Mouse (Mus musculus): ENCODE measurements around the gene Sys1. TPM values are rescaled to one million over a fixed set of nuclear protein-coding genes. Genes with fewer than 3 reads are reported as not detected.

Gene Sys1
- polyA plus RNA-seq, 1 experiment from 2014 or later = 52.5 TPM

GRCm38 (mm10) chr2:164497691-164498268 lies 41.0 kb downstream of the Sys1 start:
- H3K9me3 ChIP-seq = no peaks in the 10 kb centered on the region
- no peak for DNase-seq (ENCODE audit: low spot score)
- 6% methylated on average over 21 of the region's 21 CpGs for WGBS
- peak overlapping the region; percentile 85 for H3K27ac ChIP-seq
- H3K27me3 ChIP-seq (ENCODE audit: insufficient read depth, poor library complexity, severe bottlenecking) = no peaks in the 10 kb centered on the region
- peaks cover 34% of the 10 kb centered on the region for H3K36me3 ChIP-seq
- peak overlapping the region; percentile 95 for H3K4me3 ChIP-seq
- peaks cover 27% of the 10 kb centered on the region for H3K4me1 ChIP-seq

DNA sequence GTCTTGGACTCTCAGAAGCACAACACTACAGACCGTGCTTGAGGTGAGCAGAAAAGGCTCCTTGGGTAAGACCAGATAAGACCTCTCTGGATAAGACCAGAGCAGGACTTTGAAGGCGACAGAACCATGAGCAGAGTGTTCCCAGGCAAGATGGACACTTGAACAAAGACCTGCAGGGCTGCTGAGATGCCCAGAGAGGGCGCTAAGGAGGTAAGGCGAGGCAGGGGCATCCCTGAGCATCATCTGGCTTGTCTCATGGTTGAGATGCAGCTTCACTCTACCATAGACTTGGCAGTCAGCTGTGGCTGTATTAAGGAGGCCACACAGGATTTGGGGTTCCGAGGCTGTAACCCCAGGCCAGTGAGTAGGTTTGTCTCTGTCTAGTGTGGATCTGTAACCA lies 42.6 kb downstream of the Sys1 start:
- H3K27ac ChIP-seq = no peak overlapping the region
- peaks cover 18% of the 10 kb centered on the region for H3K4me1 ChIP-seq
- no peak for DNase-seq (ENCODE audit: low spot score)
- H3K27me3 ChIP-seq (ENCODE audit: insufficient read depth, poor library complexity, severe bottlenecking) = no peaks in the 10 kb centered on the region
- 72% methylated on average over 5 of the region's 5 CpGs for WGBS
- peaks cover 2% of the 10 kb centered on the region; the same call in 1 of the 2 replicates for H3K9me3 ChIP-seq
- no peak overlapping the region for H3K4me3 ChIP-seq
- H3K36me3 ChIP-seq = peaks cover 50% of the 10 kb centered on the region

GRCm38 (mm10) chr2:164500511-164500910 lies 43.7 kb downstream of the Sys1 start:
- Histone ChIP-seq H3K4me1 (peaks cover 18% of the 10 kb centered on the region), H3K27ac (no peak overlapping the region), H3K27me3 (ENCODE audit: insufficient read depth, poor library complexity, severe bottlenecking) (no peaks in the 10 kb centered on the region), H3K9me3 (peaks cover 7% of the 10 kb centered on the region; the same call in 1 of the 2 replicates), H3K36me3 (peaks cover 62% of the 10 kb centered on the region), H3K4me3 (no peak overlapping the region)
- no peak for DNase-seq (ENCODE audit: low spot score)
- 92% methylated on average over 7 of the region's 7 CpGs for WGBS

GRCm38 (mm10) chr2:164504919-164505318 lies 48.2 kb downstream of the Sys1 start:
- Histone ChIP-seq H3K9me3 (peaks cover 7% of the 10 kb centered on the region; the same call in 1 of the 2 replicates), H3K27me3 (ENCODE audit: insufficient read depth, poor library complexity, severe bottlenecking) (no peaks in the 10 kb centered on the region), H3K4me3 (no peak overlapping the region), H3K36me3 (peaks cover 87% of the 10 kb centered on the region), H3K4me1 (no peaks in the 10 kb centered on the region), H3K27ac (no peak overlapping the region)
- DNase-seq (ENCODE audit: low spot score) = no peak
- 94% methylated on average over 3 of the region's 3 CpGs for WGBS

DNA sequence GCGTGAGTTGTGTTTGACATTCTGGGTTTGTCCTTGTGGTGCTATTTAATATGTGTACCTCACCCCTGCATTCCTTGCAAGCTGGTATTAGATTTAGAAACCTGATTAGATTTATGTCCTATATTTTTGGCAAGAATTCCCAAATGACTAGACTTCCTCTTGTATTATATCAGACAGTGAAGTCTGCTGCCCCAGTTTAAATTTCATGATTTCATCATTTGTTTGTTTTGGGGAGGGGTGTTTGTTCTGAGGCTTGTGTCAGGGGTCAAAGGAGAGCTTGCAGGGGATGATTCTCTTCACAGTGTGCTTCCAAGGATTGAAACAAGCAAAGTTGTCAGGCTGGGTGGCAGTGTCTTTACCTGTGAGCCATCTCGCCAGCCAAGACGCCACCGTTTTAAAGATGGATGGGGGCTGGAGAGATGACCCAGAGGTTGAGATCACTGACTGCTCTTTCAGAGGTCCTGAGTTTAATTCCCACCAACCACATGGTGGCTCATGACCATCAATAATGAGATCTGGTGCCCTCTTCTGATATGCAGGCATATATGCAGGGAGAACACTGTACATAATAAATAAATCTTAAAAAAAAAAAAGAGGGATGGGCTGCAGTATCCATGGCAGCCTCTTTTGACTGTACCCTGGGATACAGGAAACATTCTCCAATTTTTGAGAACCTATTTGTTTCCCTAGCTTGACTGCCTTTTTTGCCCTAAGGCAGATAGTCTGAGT lies 49.0 kb downstream of the Sys1 start:
- H3K4me3 ChIP-seq = no peak overlapping the region
- WGBS = 91% methylated on average over 4 of the region's 4 CpGs
- no peak overlapping the region for H3K27ac ChIP-seq
- H3K4me1 ChIP-seq = peaks cover 5% of the 10 kb centered on the region; the same call in 1 of the 2 replicates
- H3K27me3 ChIP-seq (ENCODE audit: insufficient read depth, poor library complexity, severe bottlenecking) = no peaks in the 10 kb centered on the region
- H3K36me3 ChIP-seq = peaks cover 78% of the 10 kb centered on the region
- no peak for DNase-seq (ENCODE audit: low spot score)
- peaks cover 7% of the 10 kb centered on the region; the same call in 1 of the 2 replicates for H3K9me3 ChIP-seq

- H3K4me1 ChIP-seq = peaks cover 13% of the 10 kb centered on the region; the same call in 1 of the 2 replicates
- DNase-seq (ENCODE audit: low spot score) = no peak
Measured at GRCm38 (mm10) chr2:164507811-164508210, 51.0 kb downstream of the Sys1 start.

DNA sequence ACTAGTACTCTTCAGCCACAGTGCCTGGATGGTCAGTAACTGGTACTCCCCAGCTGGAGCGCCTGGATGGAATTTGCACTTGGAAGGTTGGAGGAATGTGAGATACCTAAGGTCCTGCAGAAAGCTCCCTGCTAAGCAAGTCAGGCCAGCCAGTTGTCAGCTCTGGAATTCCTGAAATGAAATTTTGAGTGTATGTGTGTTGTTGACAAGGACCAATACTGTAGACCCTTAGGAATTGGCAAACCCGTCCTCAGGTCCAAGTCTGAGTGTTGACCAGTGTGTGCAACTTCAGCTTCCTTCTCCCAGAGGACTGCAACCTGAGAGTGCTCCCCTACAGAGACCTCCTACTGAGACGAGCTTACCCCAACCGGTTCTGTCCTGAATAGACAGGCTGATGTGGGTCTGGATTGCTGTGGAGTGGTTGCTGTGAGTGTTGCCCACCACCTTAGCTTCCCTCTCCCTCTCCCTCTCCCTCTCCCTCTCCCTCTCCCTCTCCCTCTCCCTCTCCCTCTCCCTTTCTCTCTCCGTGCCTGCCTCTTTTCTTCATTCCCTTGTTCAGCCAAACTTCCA lies 53.9 kb downstream of the Sys1 start:
- H3K27ac ChIP-seq = 0 out of 2 replicates have a peak overlapping the region, but pooled peaks have one; percentile 11
- no peak overlapping the region for H3K4me3 ChIP-seq
- H3K36me3 ChIP-seq = peaks cover 30% of the 10 kb centered on the region
- DNase-seq (ENCODE audit: low spot score) = no peak
- no peaks in the 10 kb centered on the region for H3K27me3 ChIP-seq (ENCODE audit: insufficient read depth, poor library complexity, severe bottlenecking)
- H3K9me3 ChIP-seq = no peaks in the 10 kb centered on the region
- peaks cover 13% of the 10 kb centered on the region; the same call in 1 of the 2 replicates for H3K4me1 ChIP-seq
- WGBS = 29% methylated on average over 5 of the region's 5 CpGs

More at GRCm38 (mm10) chr2:164507811-164508210, 51.0 kb downstream of the Sys1 start:
- Histone ChIP-seq H3K27me3 (ENCODE audit: insufficient read depth, poor library complexity, severe bottlenecking) (no peaks in the 10 kb centered on the region), H3K4me3 (no peak overlapping the region), H3K36me3 (peaks cover 59% of the 10 kb centered on the region), H3K27ac (no peak overlapping the region), H3K9me3 (peaks cover 7% of the 10 kb centered on the region; the same call in 1 of the 2 replicates)
- WGBS = 86% methylated on average over 19 of the region's 19 CpGs

DNA sequence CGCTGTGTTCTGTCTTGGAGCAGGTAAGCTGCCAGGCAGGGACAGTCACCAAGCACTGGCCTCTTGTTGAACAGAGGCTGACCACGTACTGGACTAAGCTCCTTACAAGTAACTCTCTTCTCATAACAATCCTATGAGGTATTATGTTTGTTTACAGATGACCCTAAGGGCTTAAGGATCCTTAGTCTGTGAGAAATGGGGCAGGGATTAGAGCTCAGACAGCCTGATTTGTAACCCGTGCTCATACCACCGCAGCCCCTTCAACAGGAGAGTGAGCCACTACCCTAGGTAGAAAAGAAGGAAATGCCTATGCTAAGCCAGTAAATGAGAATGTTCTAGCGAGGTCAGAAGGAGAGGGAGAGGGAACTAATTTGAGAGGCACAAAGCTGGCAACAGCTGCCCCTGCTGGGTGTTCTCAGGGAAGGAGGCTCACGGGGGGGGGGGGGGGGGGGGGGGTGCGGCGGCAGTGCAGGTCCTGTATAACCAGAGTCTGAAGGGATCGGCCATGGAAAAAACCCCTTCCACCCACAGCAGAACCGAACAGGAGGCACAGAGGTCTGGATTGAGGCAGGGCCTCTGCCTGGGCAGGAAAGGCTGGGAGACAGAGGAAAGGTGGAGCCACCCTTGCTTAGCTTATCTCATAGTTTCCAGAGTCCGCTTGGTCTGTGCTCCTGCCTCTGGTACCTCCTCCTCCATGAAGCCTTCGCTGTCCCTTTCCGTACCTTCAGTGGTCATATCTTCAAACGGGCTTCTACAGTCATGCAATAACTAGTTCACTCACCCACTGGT lies 55.6 kb downstream of the Sys1 start:
- 59% methylated on average over 11 of the region's 14 CpGs for WGBS

DNA sequence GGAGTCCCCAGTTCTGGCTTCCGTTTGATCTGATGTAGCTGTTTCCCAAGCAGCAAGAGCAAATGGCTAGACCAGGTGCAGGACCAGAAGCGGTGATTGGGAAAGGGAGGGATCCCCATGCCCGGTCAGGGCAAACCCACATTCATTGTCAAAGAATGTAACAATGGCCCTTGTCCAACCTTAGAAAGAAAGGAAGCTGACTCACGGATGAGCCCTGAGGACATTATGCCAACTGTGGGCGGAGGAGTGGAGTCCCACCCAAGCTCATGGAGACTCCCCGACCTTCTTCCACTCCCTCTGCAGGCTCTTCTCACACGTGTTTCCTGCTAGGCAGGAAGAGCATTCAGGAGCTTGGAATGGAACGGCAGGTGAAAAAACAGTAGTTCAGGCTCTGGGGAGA lies 56.6 kb downstream of the Sys1 start:
- H3K4me3 ChIP-seq = no peak overlapping the region
- H3K27ac ChIP-seq = no peak overlapping the region
- peaks cover 7% of the 10 kb centered on the region; the same call in 1 of the 2 replicates for H3K36me3 ChIP-seq
- no peak for DNase-seq (ENCODE audit: low spot score)
- H3K27me3 ChIP-seq (ENCODE audit: insufficient read depth, poor library complexity, severe bottlenecking) = no peaks in the 10 kb centered on the region
- no peaks in the 10 kb centered on the region for H3K9me3 ChIP-seq
- peaks cover 13% of the 10 kb centered on the region; the same call in 1 of the 2 replicates for H3K4me1 ChIP-seq
- WGBS = 67% methylated on average over 8 of the region's 8 CpGs

More for the DNA sequence above, 55.6 kb downstream of the Sys1 start:
- DNase-seq (ENCODE audit: low spot score) = no peak
- H3K27me3 ChIP-seq (ENCODE audit: insufficient read depth, poor library complexity, severe bottlenecking) = no peaks in the 10 kb centered on the region
- peaks cover 14% of the 10 kb centered on the region; the same call in 1 of the 2 replicates for H3K36me3 ChIP-seq
- H3K4me3 ChIP-seq = no peak overlapping the region
- H3K4me1 ChIP-seq = peaks cover 13% of the 10 kb centered on the region; the same call in 1 of the 2 replicates
- H3K9me3 ChIP-seq = no peaks in the 10 kb centered on the region
- 0 out of 2 replicates have a peak overlapping the region, but pooled peaks have one; percentile 29 for H3K27ac ChIP-seq

GRCm38 (mm10) chr2:164514916-164515315 lies 58.2 kb downstream of the Sys1 start:
- Histone ChIP-seq H3K27me3 (ENCODE audit: insufficient read depth, poor library complexity, severe bottlenecking) (no peaks in the 10 kb centered on the region), H3K27ac (no peak overlapping the region), H3K4me3 (no peak overlapping the region), H3K9me3 (no peaks in the 10 kb centered on the region), H3K4me1 (peaks cover 13% of the 10 kb centered on the region; the same call in 1 of the 2 replicates), H3K36me3 (no peaks in the 10 kb centered on the region)
- DNase-seq (ENCODE audit: low spot score) = no peak
- 78% methylated on average over 3 of the region's 3 CpGs for WGBS

- no peak overlapping the region for H3K4me3 ChIP-seq
- 72% methylated on average over 9 of the region's 9 CpGs for WGBS
Measured at GRCm38 (mm10) chr2:164515897-164516296, 59.1 kb downstream of the Sys1 start.

GRCm38 (mm10) chr2:164516592-164516991 lies 59.8 kb downstream of the Sys1 start:
- no peak for DNase-seq (ENCODE audit: low spot score)
- no peaks in the 10 kb centered on the region for H3K36me3 ChIP-seq
- peaks cover 9% of the 10 kb centered on the region; the same call in 1 of the 2 replicates for H3K4me1 ChIP-seq
- 83% methylated on average over 11 of the region's 11 CpGs for WGBS
- no peak overlapping the region for H3K27ac ChIP-seq
- H3K9me3 ChIP-seq = no peaks in the 10 kb centered on the region
- no peak overlapping the region for H3K4me3 ChIP-seq
- H3K27me3 ChIP-seq (ENCODE audit: insufficient read depth, poor library complexity, severe bottlenecking) = peaks cover 4% of the 10 kb centered on the region; the same call in 1 of the 2 replicates

More at GRCm38 (mm10) chr2:164515897-164516296, 59.1 kb downstream of the Sys1 start:
- DNase-seq (ENCODE audit: low spot score) = no peak
- H3K9me3 ChIP-seq = no peaks in the 10 kb centered on the region
- no peak overlapping the region for H3K27ac ChIP-seq
- H3K27me3 ChIP-seq (ENCODE audit: insufficient read depth, poor library complexity, severe bottlenecking) = no peaks in the 10 kb centered on the region
- no peaks in the 10 kb centered on the region for H3K36me3 ChIP-seq
- peaks cover 10% of the 10 kb centered on the region; the same call in 1 of the 2 replicates for H3K4me1 ChIP-seq

Data from heart, embryonic 10.5 days (tissue).